16 mouse cellular contexts compared by ENCODE assay signal in the genomic region with DNA sequence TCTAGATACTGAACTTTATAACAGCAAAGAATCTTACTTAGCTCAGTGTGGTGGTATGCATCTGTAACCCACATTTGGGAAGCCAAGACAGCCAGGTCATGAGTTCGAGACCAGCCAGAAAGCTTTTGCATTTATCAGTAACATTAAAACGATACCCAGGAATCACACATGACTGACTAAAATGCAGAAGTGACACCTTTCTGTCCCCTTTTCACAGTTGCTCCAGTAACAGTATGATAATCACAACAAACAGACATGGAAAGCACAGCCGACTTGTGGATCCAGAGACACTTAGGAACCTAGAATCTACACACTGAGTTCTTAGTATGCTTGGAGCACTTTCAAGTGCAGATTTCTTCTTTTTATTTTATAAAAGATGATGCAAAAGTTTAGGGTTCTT.
"Had no signal": no experiment of that assay in that cellular context is flagged by ENCODE, and none has a peak within 500 bp of the region (broad histone marks: within the 10 kb centered on the region; RNA-seq: fewer than 3 reads in every experiment).

No protein-coding gene starts in this region.

- H3K9ac ChIP-seq: limb, embryonic 15.5 days; liver, embryonic 12.5 days; lung, embryonic 14.5 days; neural tube, embryonic 15.5 days had no signal

- H3K27me3 ChIP-seq: limb, embryonic 15.5 days; liver, embryonic 12.5 days; neural tube, embryonic 15.5 days had no signal

- H3K4me3 ChIP-seq: limb, embryonic 15.5 days; liver, embryonic 12.5 days; midbrain, embryonic 10.5 days; myocyte; neural tube, embryonic 15.5 days had no signal

- H3K9me3 ChIP-seq: limb, embryonic 15.5 days; liver, embryonic 12.5 days; midbrain, embryonic 10.5 days; neural tube, embryonic 15.5 days had no signal

- ATAC-seq: liver, embryonic 12.5 days had no signal

- H3K36me3 ChIP-seq: liver, embryonic 12.5 days had no signal

- DNase-seq: kidney, postnatal 25 days; layer of hippocampus, adult 9-11 months; layer of hippocampus, postnatal 36 days; lung, embryonic 14.5 days; lung, postnatal 10 days; lung, postnatal 4 days; midbrain, embryonic 14.5 days; right cerebral cortex, adult 18-20 months; right cerebral cortex, postnatal 25 days; thymus, postnatal 4 days had no signal

- H3K4me1 ChIP-seq: limb, embryonic 15.5 days; liver, embryonic 12.5 days; midbrain, embryonic 10.5 days; neural tube, embryonic 15.5 days had no signal

- H3K27ac ChIP-seq: limb, embryonic 15.5 days; liver, embryonic 12.5 days; midbrain, embryonic 10.5 days; neural tube, embryonic 15.5 days; stomach, postnatal 0 days had no signal

- H3K4me2 ChIP-seq: limb, embryonic 15.5 days; liver, embryonic 12.5 days; lung, embryonic 14.5 days; neural tube, embryonic 15.5 days had no signal
